Mouse (Mus musculus) heart, adult 9 months (tissue): ENCODE measurements around the gene Col12a1.
"Not testable (repeated sequence)": the region's sequence is repeated elsewhere in the genome, so short reads cannot be mapped to it uniquely, and the experiment has no call there.

Source experiments
- DNase-seq, 2 experiments: peaks; one replicate each; pipeline ENCODE4 v3.0.0; 2022; ENCODE audit warnings: low spot score in 2 of 2

The Col12a1 gene

DNA sequence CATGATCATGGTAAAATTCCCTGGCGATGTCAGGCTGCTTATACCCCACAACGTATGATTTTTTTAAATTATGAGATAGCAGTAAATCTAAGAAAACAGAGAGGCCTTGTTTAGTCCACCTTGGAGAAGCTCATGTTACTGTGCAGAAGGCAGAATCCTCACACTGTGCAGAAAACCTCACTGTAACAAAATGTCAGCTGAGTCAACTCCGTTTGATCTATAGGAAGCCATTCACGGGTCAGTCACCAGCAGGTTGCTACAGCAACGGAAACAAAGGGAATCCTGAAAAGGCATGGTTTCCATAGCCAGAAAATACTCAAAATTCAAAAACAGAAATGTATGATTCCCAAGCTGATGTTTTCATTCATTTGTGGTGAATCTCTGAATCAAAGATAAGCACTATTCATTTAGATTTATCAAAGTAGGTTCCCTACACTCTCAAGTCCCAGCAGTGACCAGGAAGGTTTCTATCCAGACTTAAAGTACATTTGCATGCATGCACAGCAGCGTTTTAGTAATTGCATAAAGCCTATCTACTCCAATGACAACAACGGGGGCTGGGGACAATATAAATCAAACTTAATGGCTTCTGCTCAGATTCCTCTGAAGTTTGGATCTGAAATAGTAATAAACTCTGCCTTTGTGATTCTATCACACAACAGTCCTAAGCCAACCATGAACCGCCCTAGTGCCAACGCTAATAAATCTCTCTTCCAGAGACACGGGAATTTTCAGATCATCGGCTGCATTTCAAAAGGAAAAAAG lies 28.7 kb downstream of the Col12a1 start:
- DNase-seq: no peak

DNA sequence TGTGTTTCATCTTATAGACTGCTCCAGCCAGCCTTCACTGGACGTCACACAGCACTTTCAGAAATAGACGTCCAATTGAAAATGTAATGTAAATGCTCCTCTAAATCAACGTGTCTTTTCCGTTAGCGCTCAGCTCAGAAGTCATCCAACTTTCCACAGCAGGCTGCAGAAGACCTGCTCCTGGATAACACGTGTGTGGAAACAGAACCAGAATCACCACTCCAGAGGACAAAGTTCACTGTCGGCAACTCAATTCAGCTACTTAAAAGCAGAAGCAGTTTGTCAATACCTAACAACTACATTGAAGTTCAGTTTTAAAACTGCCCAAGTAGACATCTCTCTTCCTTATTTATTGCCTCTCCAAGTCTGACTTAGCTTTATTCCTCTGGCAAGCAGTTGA lies 29.3 kb downstream of the Col12a1 start:
- no peak for DNase-seq

DNA sequence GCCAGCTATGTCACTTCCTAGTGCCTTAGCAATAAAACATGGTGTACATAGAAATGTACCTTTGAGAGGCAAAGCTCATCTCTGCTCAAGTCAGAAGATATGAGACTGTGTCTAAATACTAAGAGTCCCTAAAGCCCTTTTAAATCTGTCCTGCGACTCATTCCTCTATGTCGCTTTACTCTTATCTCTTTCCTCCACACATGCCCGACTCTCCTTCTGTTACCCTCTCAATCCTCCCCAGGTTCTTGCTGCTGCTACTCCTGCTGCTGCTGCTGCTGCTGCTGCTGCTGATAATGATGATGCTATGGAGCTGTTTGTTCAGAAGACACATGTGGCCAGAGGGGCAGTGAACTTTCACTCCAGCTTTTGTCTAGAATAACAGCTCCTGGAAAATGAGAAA lies 31.4 kb downstream of the Col12a1 start:
- DNase-seq: no peak

DNA sequence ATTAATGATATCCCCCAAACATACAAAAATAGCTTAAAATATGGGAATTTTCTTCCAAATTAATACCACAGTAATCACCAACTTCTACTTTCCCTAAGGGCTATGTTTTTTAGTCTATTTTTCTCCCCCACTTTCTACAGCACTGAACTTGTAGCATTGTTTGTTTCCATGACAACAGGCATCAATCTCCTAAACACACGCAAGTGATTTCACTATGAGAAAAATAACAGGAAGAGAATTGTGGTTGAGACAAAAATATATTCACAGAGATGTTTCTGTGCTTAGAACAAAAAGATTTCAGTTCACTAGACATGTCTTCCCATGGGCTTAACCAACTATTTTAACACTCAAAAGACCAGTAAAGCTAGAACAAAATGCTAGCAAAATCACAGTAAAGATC lies 32.6 kb downstream of the Col12a1 start:
- DNase-seq: no peak

DNA sequence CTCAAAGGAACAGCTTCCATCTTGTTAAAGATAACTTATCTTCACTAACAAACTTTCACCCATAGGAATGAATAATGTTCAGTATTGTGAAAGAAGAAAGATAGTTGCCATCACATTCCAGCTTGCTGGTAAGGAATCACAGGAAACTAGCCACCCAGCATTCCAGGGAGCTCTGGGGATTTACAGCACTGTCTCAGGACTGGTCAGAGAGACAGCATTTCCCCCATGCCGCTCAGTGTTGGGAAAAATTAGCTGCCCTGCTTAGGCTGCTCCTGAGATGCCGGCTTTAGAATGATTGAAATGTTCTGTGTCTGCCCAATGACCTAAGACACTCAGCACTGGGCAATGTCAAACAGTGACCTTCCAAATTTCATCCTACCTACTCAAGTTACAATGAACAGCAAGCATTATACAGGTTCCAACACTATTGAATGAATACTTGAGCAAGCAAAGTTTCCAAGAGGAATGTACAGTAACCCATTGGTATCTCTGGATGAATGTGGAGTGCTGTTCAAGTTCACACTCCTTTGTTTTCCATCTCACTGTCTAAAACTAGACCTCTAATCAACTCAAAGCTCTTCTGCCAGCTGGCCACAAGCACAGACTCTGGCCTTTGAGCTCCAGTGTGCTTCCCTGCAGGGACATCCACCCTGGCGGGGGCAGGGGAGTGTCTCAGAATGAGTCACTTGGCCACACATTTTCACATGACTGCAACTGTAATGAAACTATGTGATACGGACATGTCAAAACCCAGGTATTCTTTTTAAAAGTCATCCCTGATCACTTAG lies 38.0 kb downstream of the Col12a1 start:
- peak; percentile 32 to 35 for DNase-seq

DNA sequence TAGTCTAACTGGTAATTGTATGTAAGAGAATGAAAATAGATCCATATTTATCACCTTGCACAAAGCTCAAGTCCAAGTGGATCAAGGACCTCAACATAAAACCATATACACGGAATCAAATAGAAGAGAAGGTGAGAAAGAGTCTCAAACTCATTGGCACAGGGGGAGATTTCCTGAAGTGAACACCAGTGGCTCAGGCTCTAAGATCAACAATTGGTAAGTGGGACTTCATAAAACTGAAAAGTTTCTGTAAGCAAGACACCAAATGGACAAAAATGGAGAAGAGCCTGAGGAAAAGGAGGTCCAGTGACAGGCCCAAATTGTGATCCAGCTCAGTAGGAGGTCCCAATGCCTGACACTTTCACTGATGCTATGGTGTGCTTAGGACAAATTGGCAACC lies 49.8 kb downstream of the Col12a1 start:
- DNase-seq: not testable (repeated sequence)

DNA sequence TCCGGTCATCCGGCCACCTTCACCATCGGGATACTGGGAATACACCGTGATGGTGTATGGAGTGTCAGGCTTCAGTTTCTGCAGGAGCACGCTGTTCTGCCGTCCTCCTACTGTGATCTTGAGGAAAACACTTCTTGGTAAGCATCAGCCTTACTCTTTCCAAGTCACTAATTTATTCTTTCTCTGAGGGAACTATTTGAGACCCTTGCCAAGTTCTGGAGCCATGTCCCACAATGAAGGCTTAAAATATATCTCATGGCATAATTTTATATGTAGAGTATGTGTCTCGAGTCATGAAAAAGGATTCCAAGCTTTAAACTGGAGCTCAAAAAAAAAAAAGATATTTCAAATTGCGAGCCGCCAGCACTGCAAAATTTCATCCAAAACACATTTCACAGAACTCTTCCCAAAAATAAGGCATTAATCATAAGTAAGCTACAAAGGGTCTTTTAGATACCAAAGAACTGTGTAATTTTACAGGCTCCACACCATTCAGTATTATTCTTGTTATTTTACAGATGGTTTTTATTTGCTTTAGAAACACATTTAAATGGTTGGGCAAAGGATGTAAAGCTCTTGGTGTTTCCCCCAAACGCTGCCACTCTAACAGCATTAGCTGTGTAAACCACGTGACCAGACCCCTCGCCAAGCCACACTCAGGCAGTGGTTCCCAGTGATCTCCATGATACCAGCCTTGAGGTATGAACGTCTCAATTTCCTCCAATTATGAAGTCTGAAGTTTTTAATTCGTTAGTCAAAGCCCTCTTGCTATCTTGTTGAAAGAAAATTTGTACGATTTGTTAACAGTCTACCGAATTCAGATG lies 65.1 kb downstream of the Col12a1 start:
- DNase-seq: no peak

DNA sequence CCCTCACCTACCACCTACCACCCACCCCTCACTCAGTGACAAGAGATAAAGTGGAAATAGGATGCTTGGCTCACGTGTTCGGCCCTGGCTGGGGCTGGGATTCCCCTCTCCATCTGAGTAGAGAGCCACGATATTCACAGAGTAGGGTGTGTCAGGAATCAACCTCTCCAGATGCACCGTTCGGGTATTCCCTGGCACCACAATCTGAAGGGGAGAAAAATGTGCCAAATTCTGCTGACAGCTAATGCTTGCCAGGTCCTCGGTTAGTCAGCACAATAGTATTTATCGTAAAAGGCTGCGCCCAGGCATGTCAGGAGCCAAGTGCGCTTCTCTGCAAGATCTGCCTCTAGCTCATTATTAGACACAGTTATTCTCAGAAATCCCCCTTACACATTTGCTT lies 70.0 kb downstream of the Col12a1 start:
- peak in 1 of 2 experiments; percentile 12 for DNase-seq

DNA sequence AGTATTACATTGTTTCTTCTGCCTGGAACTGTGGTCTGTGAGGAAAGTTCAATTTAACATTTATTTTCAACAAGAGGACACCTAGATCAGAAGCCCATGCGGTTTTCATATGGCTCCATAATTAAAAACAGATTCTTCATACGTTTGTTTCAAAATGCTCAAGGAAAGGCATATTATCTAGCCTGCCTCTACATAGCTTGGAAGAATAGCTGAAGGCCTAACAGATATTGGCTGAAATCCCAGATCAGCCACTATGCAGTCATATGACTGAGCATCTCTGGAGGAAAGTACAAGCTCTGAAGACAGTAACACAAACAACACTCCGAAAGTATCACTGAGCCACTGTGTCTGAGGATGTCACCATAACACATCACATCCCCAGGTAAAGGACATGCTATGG lies 72.9 kb downstream of the Col12a1 start:
- no peak for DNase-seq

DNA sequence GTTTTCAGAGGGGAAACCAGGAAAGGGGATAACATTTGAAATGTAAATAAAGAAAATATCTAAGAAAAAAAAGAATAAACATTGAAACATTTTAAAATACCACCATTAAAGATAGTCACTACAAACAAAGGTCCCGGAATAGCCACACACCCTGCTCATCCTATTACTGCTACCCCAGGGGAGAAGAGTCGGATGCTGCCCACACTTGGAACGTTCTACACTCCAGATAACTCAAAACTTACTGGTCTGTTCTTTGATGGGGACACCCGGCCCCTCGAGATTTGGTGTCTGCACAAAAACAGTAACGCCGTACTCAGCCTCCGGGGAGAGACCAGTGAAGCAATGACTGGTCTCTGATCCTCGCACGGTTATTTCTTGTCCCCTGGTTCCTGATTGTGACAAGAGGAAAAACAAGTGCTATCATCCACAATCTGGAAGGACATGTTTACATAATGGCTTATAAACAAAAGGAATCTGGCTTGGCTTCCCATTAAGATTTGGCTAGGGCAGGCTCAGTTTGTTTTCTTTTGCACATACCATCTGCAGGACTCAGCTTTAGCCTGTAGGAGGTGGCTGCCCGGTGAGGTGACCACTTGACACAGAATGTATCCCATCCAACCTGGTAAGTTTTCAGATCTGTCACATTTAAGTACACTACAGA lies 79.1 kb downstream of the Col12a1 start:
- DNase-seq: no peak

DNA sequence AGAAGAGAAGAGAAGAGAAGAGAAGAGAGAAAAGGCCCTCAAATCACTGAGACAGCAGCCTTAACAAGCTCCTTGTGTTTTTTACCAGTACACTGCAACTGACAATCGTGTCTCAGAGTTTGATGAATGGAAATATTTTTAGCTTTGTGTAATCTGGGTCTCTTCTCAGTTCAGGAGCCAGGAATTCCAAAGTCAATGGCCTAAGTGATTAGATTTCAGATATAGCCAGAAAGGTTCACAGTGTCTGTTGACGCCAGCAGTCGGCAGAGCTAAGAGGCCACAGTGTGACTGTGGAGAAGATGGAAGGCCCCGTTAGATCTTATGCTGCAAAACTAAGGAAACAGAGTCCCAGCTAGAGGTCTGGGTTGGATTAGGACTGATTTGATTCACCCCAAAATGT lies 80.8 kb downstream of the Col12a1 start:
- no peak for DNase-seq

DNA sequence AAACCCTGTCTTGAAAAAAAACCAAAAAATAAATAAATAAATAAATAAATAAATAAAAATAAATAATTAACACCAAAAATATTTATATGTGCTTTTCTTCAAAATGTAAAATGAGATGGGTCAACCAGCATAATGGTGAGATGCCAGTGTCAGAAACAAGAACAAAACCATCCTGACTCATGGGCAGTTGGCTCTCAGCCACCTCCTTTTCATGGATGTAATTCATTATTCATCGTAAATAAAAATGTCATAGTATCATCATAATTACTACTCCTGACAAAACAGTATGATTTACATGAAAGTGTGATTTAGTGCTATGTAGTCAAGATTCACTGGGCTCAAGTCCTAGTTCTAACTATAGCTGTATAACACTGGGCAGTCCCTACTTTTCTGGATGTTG lies 84.6 kb downstream of the Col12a1 start:
- DNase-seq: no peak

DNA sequence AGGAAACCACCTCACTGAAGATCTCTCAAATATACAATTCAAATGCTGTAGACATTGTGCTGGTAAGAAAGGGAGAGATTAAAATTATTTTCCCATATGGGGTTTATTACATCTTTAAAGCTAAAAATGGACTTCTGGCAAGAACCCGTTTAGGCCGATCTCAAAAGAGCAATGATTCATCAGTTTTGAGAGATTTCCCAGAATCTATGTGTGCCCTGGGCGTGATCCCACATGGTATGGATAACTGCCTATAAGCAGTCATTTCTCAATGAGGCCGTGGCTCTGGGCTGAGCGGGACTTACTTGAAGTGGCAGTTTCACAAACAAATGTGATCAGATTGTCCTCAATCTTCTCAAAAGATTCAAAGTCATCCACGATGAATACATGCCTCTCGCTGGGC lies 87.4 kb downstream of the Col12a1 start:
- DNase-seq: no peak

DNA sequence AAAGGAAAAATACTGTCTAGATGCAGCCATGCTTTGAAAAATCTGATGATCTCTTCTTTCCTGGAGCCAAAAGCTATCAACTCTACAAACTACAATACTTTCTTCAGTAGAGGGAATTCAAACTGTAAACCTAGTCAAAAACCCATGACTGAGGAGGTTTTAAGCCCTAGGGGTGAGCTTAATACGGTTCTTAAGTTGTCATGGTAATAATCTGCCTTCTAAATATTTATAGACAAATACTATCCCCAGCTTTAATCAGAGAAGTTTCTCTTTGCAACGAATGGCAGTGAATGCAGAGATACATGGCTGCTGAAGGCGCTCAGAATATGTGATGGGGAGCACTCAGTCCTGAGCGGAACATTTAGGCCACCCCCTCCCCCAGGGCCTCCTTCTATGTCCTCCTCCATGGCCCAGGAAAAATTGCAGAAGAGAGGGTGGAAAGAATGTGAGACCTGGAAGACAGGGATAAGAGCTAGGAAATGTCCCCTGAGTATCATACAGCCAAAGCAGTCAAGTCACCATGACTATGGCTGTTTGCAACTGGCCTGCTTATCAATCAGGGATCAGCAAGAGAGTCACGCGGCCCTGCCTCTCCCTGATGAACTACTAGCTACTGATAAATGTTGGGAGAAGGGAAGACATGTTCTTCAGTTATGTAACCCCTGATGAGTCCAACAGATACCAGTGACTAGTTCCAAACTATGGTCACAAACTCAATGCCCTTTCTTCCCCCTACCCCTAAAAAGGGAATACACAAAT lies 99.6 kb downstream of the Col12a1 start:
- DNase-seq: no peak

DNA sequence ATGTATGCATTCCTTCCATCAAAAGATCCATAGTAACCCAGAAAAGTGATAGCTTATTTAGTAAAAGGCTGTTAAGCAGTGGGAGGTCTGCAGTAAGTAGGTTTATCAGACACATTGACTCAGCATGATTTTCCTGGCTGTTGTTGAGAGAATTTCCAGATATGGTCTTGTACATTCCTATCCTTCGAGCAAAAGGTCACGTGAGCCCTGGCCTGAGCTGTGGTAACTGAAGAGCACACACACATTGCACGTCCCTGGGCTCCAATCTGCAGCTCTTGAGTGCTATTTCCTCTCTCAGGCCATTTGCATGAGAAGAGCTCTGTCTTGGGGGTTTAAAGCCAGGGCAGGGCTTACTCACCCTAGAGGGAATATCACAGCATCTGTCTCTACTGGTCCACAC lies 101.3 kb downstream of the Col12a1 start:
- peak; percentile 16 to 29 for DNase-seq

DNA sequence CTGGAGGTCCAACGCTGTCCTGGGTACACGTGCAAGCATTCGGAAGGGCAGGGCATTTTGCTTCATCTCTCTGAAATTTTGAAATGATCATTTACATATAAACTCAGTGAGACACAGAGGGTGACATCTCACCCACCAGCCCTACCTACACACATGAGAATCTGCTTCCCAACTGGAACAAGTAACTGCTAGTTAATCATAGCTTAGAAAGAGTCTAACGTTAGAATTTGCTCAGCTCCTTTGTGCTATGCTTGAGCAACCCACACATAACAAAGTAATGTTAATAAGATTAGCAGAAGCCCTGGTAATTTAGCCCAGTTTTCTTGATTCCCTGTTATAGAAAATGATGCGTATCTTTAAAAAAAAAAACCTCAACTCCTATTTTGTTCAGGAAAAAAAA lies 102.6 kb downstream of the Col12a1 start:
- no peak for DNase-seq

DNA sequence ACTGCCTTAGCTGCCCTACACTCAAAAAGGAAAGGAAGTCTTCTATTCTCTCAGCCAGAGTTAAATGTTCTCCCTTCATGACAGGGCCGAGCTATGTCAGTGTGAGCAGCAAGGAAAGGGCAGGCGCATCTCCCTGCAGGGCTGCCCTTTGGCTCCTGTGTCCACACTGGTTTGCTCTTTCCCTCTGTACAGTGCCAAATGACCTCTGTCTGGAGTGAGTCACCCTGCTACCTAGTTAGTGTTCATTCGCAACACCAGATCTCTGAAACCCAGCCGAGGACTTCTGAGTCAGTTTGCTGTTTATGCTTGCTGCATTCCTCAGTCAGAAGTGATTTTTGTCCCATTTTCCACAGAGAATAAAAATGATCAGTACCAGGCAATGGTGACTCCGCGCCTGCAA lies 108.3 kb downstream of the Col12a1 start:
- DNase-seq: peak; percentile 24 to 56

DNA sequence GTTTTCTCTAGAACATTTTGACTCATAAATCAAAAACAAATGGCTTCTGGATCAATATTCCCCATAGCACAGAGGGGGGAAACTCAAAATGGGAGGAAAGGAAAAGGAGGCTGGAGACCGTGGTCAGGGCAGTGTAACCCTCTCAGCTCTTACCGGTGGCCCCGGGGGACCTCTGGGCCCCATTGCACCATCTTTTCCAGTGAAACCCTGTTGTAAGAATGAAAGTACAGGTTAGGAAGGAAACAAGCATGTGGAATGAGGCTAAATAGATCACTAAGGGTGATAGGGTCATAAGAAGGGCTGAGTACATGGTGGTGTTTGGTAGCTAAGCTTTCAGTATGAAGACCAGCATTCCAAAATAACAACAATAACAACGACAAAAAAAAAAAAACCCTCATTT lies 109.0 kb downstream of the Col12a1 start:
- DNase-seq: no peak

DNA sequence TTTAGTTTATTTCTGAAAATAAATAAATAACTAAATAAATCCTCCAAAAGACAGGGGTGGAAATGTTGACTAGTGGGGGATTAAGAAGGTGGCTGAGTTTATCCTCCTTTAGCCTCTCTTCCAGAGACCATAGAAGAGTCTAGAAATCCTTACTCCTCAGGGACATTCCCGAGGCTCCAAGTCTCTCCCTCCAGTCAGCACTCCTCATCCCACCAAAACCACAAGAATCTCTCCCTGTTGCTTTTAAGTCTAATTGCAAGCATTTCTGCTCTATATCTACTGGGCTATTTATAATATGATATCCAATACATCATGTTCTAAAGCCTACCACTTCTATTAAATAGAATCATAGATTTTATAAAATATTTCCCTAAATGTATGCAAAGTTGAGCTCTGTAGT lies 109.8 kb downstream of the Col12a1 start:
- no peak for DNase-seq

DNA sequence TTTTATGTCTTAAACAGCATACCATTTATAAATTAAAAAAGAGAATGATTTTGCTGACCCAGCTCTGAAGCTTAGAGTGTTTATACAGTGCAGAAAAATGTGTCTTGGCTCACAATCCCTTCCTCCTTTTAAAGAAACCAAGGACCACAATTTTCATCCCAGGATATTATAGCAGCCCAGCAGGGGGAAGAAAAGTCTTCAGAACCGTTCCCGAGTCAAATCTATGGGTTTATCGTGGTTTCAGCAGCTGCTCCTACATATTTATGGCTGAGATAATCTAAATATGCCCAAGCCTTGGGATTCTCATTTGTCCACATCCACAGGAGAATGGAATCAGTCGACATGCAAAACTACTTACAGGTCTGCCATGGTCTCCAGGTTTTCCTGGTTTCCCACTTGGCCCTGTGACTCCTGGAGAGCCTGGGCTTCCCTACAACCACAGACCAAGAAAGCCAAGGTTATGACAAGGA lies 110.5 kb downstream of the Col12a1 start:
- DNase-seq: no peak

DNA sequence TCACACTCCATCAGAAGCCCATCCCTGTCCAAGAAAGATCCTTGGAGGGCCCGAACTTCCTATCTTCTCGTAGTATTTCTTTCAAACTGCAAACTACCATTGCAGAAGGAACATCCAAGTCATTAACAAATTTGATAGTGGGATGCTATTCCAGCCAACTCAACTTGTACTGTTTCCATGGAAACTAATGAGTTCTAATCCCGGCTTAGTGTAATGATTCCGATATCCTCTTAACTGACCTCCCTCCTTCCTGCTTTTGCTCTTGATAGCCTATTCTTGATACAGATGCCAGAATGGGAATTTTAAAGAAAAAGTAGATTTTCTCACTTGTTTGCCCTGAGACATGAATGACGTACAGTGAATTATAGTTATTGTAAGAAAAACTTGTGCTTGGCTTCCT lies 112.5 kb downstream of the Col12a1 start:
- no peak for DNase-seq
